20 mouse cellular contexts compared by ENCODE assay signal in genomic region chr6:58644586-58644985, GRCm38 (mm10).
A peak's percentile ranks its signal among the peaks of the same experiment; 100 is the strongest.
DNase-seq lines count a peak whose midpoint lies in the region; ATAC-seq lines count a peak whose summit lies in the region.
"Had no signal": no experiment of that assay in that cellular context is flagged by ENCODE, and none has a peak within 500 bp of the region (broad histone marks: within the 10 kb centered on the region; RNA-seq: fewer than 3 reads in every experiment).

No protein-coding gene starts in this region.

- peak overlapping the region; percentile 48 for H3K4me2 ChIP-seq in liver, embryonic 11.5 days
- peak overlapping the region; percentile 72 for H3K4me2 ChIP-seq in liver, embryonic 13.5 days
- H3K4me2 ChIP-seq: midbrain, embryonic 15.5 days; neural tube, embryonic 15.5 days; stomach, embryonic 15.5 days had no signal

- WGBS in liver, embryonic 11.5 days, result 55% methylated on average over 2 of the region's 2 CpGs
- WGBS in liver, embryonic 13.5 days (ENCODE audit: insufficient replicate concordance), result 38% methylated on average over 2 of the region's 2 CpGs

- no peak for DNase-seq in frontal cortex, postnatal 14 days (ENCODE audit: low spot score in 2 of 2)
- DNase-seq in liver, embryonic 11.5 days (ENCODE audit: low spot score), result no peak
- DNase-seq in liver, result no peak
- DNase-seq in liver, embryonic 13.5 days, result no peak
- DNase-seq in thymus, adult 18-20 months, result no peak
- DNase-seq in cerebellum, adult 8-10 months, result no peak
- DNase-seq: adrenal gland, postnatal 25 days; cerebellum, adult 9-11 months; heart, postnatal 4 days; kidney, adult 11 months; lung, postnatal 14 days; right cerebral cortex, postnatal 25 days had no signal

- H3K9me3 ChIP-seq in liver, embryonic 11.5 days (ENCODE audit: control insufficient read depth, low read length), result no peaks in the 10 kb centered on the region
- no peaks in the 10 kb centered on the region for H3K9me3 ChIP-seq in liver, embryonic 13.5 days (replicated peaks)
- H3K9me3 ChIP-seq: megakaryocyte, embryonic 14.5 days; midbrain, embryonic 15.5 days; neural tube, embryonic 15.5 days; stomach, embryonic 15.5 days had no signal

- H3K27ac ChIP-seq in liver, embryonic 11.5 days (ENCODE audit: low read depth, low read length), result no peak overlapping the region
- H3K27ac ChIP-seq in liver, embryonic 13.5 days, result peak overlapping the region; percentile 80
- H3K27ac ChIP-seq: midbrain, embryonic 15.5 days; neural tube, embryonic 15.5 days; stomach, embryonic 15.5 days had no signal

- peak overlapping the region; percentile 9; the same call in 1 of the 2 replicates for H3K4me3 ChIP-seq in liver, embryonic 11.5 days (ENCODE audit: low read depth, low read length)
- peak overlapping the region; percentile 83 for H3K4me3 ChIP-seq in liver, embryonic 13.5 days (replicated peaks)
- H3K4me3 ChIP-seq: megakaryocyte, embryonic 14.5 days; midbrain, embryonic 15.5 days; neural tube, embryonic 15.5 days; stomach, embryonic 15.5 days had no signal

- H3K4me1 ChIP-seq in liver, embryonic 11.5 days (replicated peaks; ENCODE audit: control insufficient read depth, insufficient read depth, low read length), result peaks cover 40% of the 10 kb centered on the region
- peaks cover 76% of the 10 kb centered on the region for H3K4me1 ChIP-seq in liver, embryonic 13.5 days (replicated peaks)
- H3K4me1 ChIP-seq: stomach, embryonic 15.5 days had no signal

- no peaks in the 10 kb centered on the region for H3K27me3 ChIP-seq in liver, embryonic 11.5 days (replicated peaks; ENCODE audit: control insufficient read depth, insufficient read depth, low read length)
- no peaks in the 10 kb centered on the region for H3K27me3 ChIP-seq in liver, embryonic 13.5 days
- H3K27me3 ChIP-seq: megakaryocyte, embryonic 14.5 days; midbrain, embryonic 15.5 days; neural tube, embryonic 15.5 days; stomach, embryonic 15.5 days had no signal

- no peak overlapping the region for H3K9ac ChIP-seq in liver, embryonic 11.5 days (ENCODE audit: low read depth, low read length)
- H3K9ac ChIP-seq in liver, embryonic 13.5 days, result peak overlapping the region; percentile 94
- H3K9ac ChIP-seq: midbrain, embryonic 15.5 days; neural tube, embryonic 15.5 days; stomach, embryonic 15.5 days had no signal

- H3K36me3 ChIP-seq in liver, embryonic 11.5 days (ENCODE audit: control insufficient read depth, insufficient read depth, low read length), result no peaks in the 10 kb centered on the region
- peaks cover 5% of the 10 kb centered on the region; the same call in 1 of the 2 replicates for H3K36me3 ChIP-seq in liver, embryonic 13.5 days
- H3K36me3 ChIP-seq: midbrain, embryonic 15.5 days; neural tube, embryonic 15.5 days; stomach, embryonic 15.5 days had no signal

- ATAC-seq in frontal cortex, adult (ENCODE audit: low TSS enrichment), result peak; percentile 80
- ATAC-seq in liver, embryonic 11.5 days (replicated peaks; ENCODE audit: low FRiP score), result no peak
- no peak for ATAC-seq in liver, embryonic 13.5 days (ENCODE audit: low read depth)
- ATAC-seq: CD4-positive, CD25-positive, alpha-beta regulatory T cell, adult 4 months; forebrain, embryonic 16.5 days; hindbrain, embryonic 16.5 days; midbrain, embryonic 15.5 days had no signal
